Mouse (Mus musculus) CH12.LX (cell line): ENCODE results near the gene Setx. TPM values are rescaled to one million over a fixed set of nuclear protein-coding genes. Genes with fewer than 3 reads are reported as not detected.
A peak's percentile ranks its signal among the peaks of the same experiment; 100 is the strongest.
"Not testable (repeated sequence)": the region's sequence is repeated elsewhere in the genome, so short reads cannot be mapped to it uniquely, and the experiment has no call there.

ENCODE experiments used
- DNase-seq: peaks from one replicate; pipeline ENCODE4 v3.0.0-alpha.2; 2013; ENCODE audit errors: extremely low read depth
- H3K27ac ChIP-seq: 2 replicates; pipeline ENCODE4 v1.5.1; 2012; ENCODE audit warnings: low read depth, mild to moderate bottlenecking, control low read depth, moderate library complexity; ENCODE audit not compliant: insufficient read depth
- H3K27me3 ChIP-seq: replicated peaks from 2 replicates; pipeline ENCODE3; 2012; ENCODE audit warnings: inconsistent platforms
- H3K36me3 ChIP-seq, 2 experiments: replicated peaks in 1 of 2; 2 replicates each; pipeline versions ENCODE3 to v1.6.1; 2012; ENCODE audit warnings: inconsistent platforms in 1 of 2, low read length in 1 of 2, mild to moderate bottlenecking in 1 of 2, mixed read lengths in 1 of 2, moderate library complexity in 1 of 2; ENCODE audit not compliant: control insufficient read depth in 1 of 2, insufficient read depth in 1 of 2
- H3K4me1 ChIP-seq, 2 experiments: 2 replicates each; pipeline ENCODE4 v1.6.1; 2012; ENCODE audit warnings: inconsistent platforms in 1 of 2, moderate library complexity in 1 of 2; ENCODE audit not compliant: insufficient read depth in 2 of 2, control insufficient read depth in 1 of 2
- H3K4me2 ChIP-seq: 2 replicates; pipeline ENCODE4 v1.6.1; 2012; ENCODE audit warnings: low read depth, mild to moderate bottlenecking, control low read depth; ENCODE audit not compliant: poor library complexity, insufficient read depth, severe bottlenecking
- H3K4me3 ChIP-seq, 3 experiments: fragments of 150-350 bp in 1 of 3; sonication (generic) in 1 of 3; replicated peaks in 1 of 3; 2 replicates each; pipeline versions ENCODE3 to v1.5.1; 2011 to 2012; ENCODE audit warnings: low read depth in 2 of 3, low read length in 2 of 3, mild to moderate bottlenecking in 2 of 3, moderate library complexity in 2 of 3, control low read depth in 1 of 3, improper control_type of control experiment in 1 of 3, inconsistent platforms in 1 of 3, mixed read lengths in 1 of 3; ENCODE audit not compliant: poor library complexity in 1 of 3
- H3K79me2 ChIP-seq: replicated peaks from 2 replicates; pipeline ENCODE4 v1.6.1; 2012; ENCODE audit warnings: mild to moderate bottlenecking, moderate library complexity; ENCODE audit not compliant: control insufficient read depth, poor library complexity, insufficient read depth, severe bottlenecking; ENCODE audit errors: extremely low read depth
- H3K9ac ChIP-seq: 2 replicates; pipeline ENCODE4 v1.6.1; 2012; ENCODE audit warnings: low read depth, mild to moderate bottlenecking, control low read depth, moderate library complexity; ENCODE audit not compliant: insufficient read depth
- H3K9me3 ChIP-seq: replicated peaks from 2 replicates; pipeline ENCODE3; 2012; ENCODE audit warnings: low read length, inconsistent platforms, mixed read lengths
- ELF1 ChIP-seq: IDR thresholded peaks from 2 replicates; pipeline ENCODE4 v1.6.1; 2014; ENCODE audit warnings: low read depth, mild to moderate bottlenecking, inconsistent platforms, low read length, improper control_type of control experiment
- GABPA ChIP-seq: IDR thresholded peaks from 2 replicates; pipeline ENCODE4 v1.6.1; 2012; ENCODE audit warnings: low read depth, low read length, improper control_type of control experiment, inconsistent platforms; ENCODE audit not compliant: insufficient replicate concordance
- IRF4 ChIP-seq: IDR thresholded peaks from 2 replicates; pipeline ENCODE4 v1.6.1; 2014; ENCODE audit warnings: low read depth, mild to moderate bottlenecking, inconsistent platforms, low read length, improper control_type of control experiment
- JUND ChIP-seq: conservative IDR thresholded peaks from 2 replicates; pipeline ENCODE4 v1.6.1; 2011; ENCODE audit warnings: low read depth, low read length, improper control_type of control experiment
- MAFK ChIP-seq: IDR thresholded peaks from 2 replicates; pipeline ENCODE4 v1.6.1; 2011; ENCODE audit warnings: low read length, improper control_type of control experiment; ENCODE audit not compliant: insufficient replicate concordance
- MEF2A ChIP-seq: IDR thresholded peaks from 2 replicates; pipeline ENCODE4 v1.6.1; 2014; ENCODE audit warnings: low read depth, mild to moderate bottlenecking, inconsistent platforms, low read length, improper control_type of control experiment, borderline replicate concordance
- MXI1 ChIP-seq: IDR thresholded peaks from 2 replicates; pipeline ENCODE4 v1.6.1; 2011; ENCODE audit warnings: mild to moderate bottlenecking, low read depth, low read length, improper control_type of control experiment
- POLR2A ChIP-seq: IDR thresholded peaks from 2 replicates; pipeline ENCODE4 v1.6.1; 2011; ENCODE audit warnings: low read depth, mild to moderate bottlenecking, improper control_type of control experiment, low read length
- RAD21 ChIP-seq: IDR thresholded peaks from 2 replicates; pipeline ENCODE4 v1.6.1; 2011; ENCODE audit warnings: low read depth, mild to moderate bottlenecking, low read length, improper control_type of control experiment, moderate library complexity
- SIN3A ChIP-seq: IDR thresholded peaks from 2 replicates; pipeline ENCODE4 v1.6.1; 2012; ENCODE audit warnings: low read length, improper control_type of control experiment, inconsistent platforms
- UBTF ChIP-seq: IDR thresholded peaks from 2 replicates; pipeline ENCODE4 v1.6.1; 2012; ENCODE audit warnings: low read depth, mild to moderate bottlenecking, inconsistent platforms, low read length, improper control_type of control experiment, moderate library complexity
- ZNF384 ChIP-seq: IDR thresholded peaks from 2 replicates; pipeline ENCODE4 v1.6.1; 2012; ENCODE audit warnings: low read depth, low read length, improper control_type of control experiment, inconsistent platforms
- dilution Hi-C: fragments of 300-500 bp; cut with MboI; formaldehyde crosslinking; loops from 2 replicates; pipeline ENCODE4 v1.14.3; 2020; ENCODE audit warnings: low sequenced_read_pairs; ENCODE audit not compliant: extremely low pct_unique_long_range_greater_than_20kb, extremely low pct_ligation_motif_present
- in situ Hi-C: fragments of 300-500 bp; cut with MboI; formaldehyde crosslinking; loops from 3 replicates; pipeline ENCODE4 v1.14.3; 2019; ENCODE audit warnings: low sequenced_read_pairs, low pct_ligation_motif_present, low pct_unique_long_range_greater_than_20kb, mixed read lengths
- polyA plus RNA-seq: library from polyadenylated mRNA; unstranded; fragments of >175 nt; gene quantifications from 2 replicates; pipeline ENCODE4 v1.2.1, GENCODE M21; 2012; ENCODE audit warnings: low read depth; ENCODE audit not compliant: insufficient read length
- total RNA-seq, 2 experiments: library from RNA; depleted of rRNA; stranded (reverse); fragments of 300-350 nt in 1 of 2; fragments of >200 nt in 1 of 2; gene quantifications; 2 replicates each; pipeline ENCODE4 v1.2.3; 2012 to 2014

The Setx gene
- total and polyA plus RNA-seq, 3 experiments: 18.0 to 20.2 (median 20.0) TPM

- no peak for DNase-seq
- in situ Hi-C loops: no loop called here
- dilution Hi-C loops: no loop called here
- Histone ChIP-seq H3K4me3 (no peak overlapping the region), H3K9ac (peak overlapping the region; percentile 61)
- TF ChIP-seq ELF1 (no peak), POLR2A (no peak), ZNF384 (peak; percentile 56; the same call in 1 of the 2 replicates)
- TF ChIP-seq, all 38 proteins: peak for 1
- no peaks in the 10 kb centered on the region for H3K9me3 ChIP-seq
- H3K4me2 ChIP-seq: peak overlapping the region; percentile 86
- no peaks in the 10 kb centered on the region for H3K27me3 ChIP-seq
- H3K36me3 ChIP-seq: no peaks in the 10 kb centered on the region
- H3K4me1 ChIP-seq: peaks cover 0 to 14% of the 10 kb centered on the region in 2 experiments; a peak in 2 of 4 replicates
- H3K79me2 ChIP-seq: no peaks in the 10 kb centered on the region
- no peak overlapping the region for H3K27ac ChIP-seq
These were observed 23.0 kb upstream of the Setx start for GRCm38 (mm10) chr2:29100822-29101534.

- DNase-seq, H3K9me3 ChIP-seq, dilution Hi-C loops, in situ Hi-C loops, H3K79me2 ChIP-seq, H3K27ac ChIP-seq, H3K4me1 ChIP-seq, H3K9ac ChIP-seq, H3K4me3 ChIP-seq, H3K4me2 ChIP-seq, H3K36me3 ChIP-seq, H3K27me3 ChIP-seq: not testable (repeated sequence)
These were observed 21.3 kb upstream of the Setx start for GRCm38 (mm10) chr2:29102416-29103377.

- DNase-seq: no peak
- no peak overlapping the region for H3K9ac ChIP-seq
- peaks cover 0 to 5% of the 10 kb centered on the region in 2 experiments; a peak in 1 of 4 replicates for H3K4me1 ChIP-seq
- no peak overlapping the region for H3K4me3 ChIP-seq
- no peaks in the 10 kb centered on the region for H3K9me3 ChIP-seq
- H3K36me3 ChIP-seq: no peaks in the 10 kb centered on the region
- peaks cover under 1% of the 10 kb centered on the region; the same call in 1 of the 2 replicates for H3K79me2 ChIP-seq
- TF ChIP-seq GABPA: no peak
- TF ChIP-seq MAFK: no peak
- no peak for TF ChIP-seq RAD21
- no peak for TF ChIP-seq SIN3A
- TF ChIP-seq IRF4: no peak
- no peak for TF ChIP-seq JUND
- TF ChIP-seq POLR2A: no peak
- no peak for TF ChIP-seq MEF2A
- TF ChIP-seq MXI1: no peak
- TF ChIP-seq UBTF: no peak
- peaks cover 2% of the 10 kb centered on the region for H3K27me3 ChIP-seq
- no peak overlapping the region for H3K27ac ChIP-seq
- in situ Hi-C loops (no loop called here), dilution Hi-C loops (no loop called here)
- H3K4me2 ChIP-seq: no peak overlapping the region
These were observed 3.0 kb upstream of the Setx start for GRCm38 (mm10) chr2:29120969-29121368.
